Mouse (Mus musculus) bone marrow macrophage, adult 2 months (primary cell): ENCODE measurements around the gene Gpr137. TPM values are rescaled to one million over a fixed set of nuclear protein-coding genes. Genes with fewer than 3 reads are reported as not detected.

Experiments used
- H3K27ac ChIP-seq: 2 replicates; pipeline ENCODE4 v1.5.1; 2012; ENCODE audit warnings: low read depth, low read length; ENCODE audit not compliant: insufficient read depth
- H3K4me1 ChIP-seq: 2 replicates; pipeline ENCODE4 v1.6.1; 2012; ENCODE audit warnings: low read length; ENCODE audit not compliant: control insufficient read depth, insufficient read depth
- H3K4me3 ChIP-seq: 2 replicates; pipeline ENCODE4 v1.5.1; 2012; ENCODE audit warnings: mild to moderate bottlenecking, low read length, moderate library complexity; ENCODE audit not compliant: insufficient read depth
- CTCF ChIP-seq: IDR thresholded peaks from 2 replicates; pipeline ENCODE4 v1.5.1; 2012; ENCODE audit warnings: low read depth, mild to moderate bottlenecking, low read length, moderate library complexity
- POLR2A ChIP-seq: IDR thresholded peaks from 2 replicates; pipeline ENCODE4 v1.6.1; 2012; ENCODE audit warnings: mild to moderate bottlenecking, low read depth, low read length, borderline replicate concordance
- polyA plus RNA-seq: library from polyadenylated mRNA; stranded (reverse); fragments of >200 nt; gene quantifications from 2 replicates; pipeline ENCODE4 v1.2.4, GENCODE M21; 2012; ENCODE audit not compliant: missing spikeins, insufficient read depth, insufficient read length

The Gpr137 gene
- polyA plus RNA-seq, 1 experiment, result 31.6 TPM

- Histone ChIP-seq H3K27ac (no peak overlapping the region), H3K4me3 (no peak overlapping the region), H3K4me1 (peaks cover 3% of the 10 kb centered on the region; the same call in 1 of the 2 replicates)
- TF ChIP-seq CTCF (no peak), POLR2A (no peak)
Observed at GRCm38 (mm10) chr19:6931002-6931401, 11.3 kb downstream of the Gpr137 start.

GRCm38 (mm10) chr19:6928080-6928479 is 14.2 kb downstream of the Gpr137 start:
- TF ChIP-seq CTCF, result no peak
- Histone ChIP-seq H3K4me3 (no peak overlapping the region), H3K4me1 (peaks cover 7% of the 10 kb centered on the region; the same call in 1 of the 2 replicates), H3K27ac (no peak overlapping the region)

GRCm38 (mm10) chr19:6926559-6927255 is 15.6 kb downstream of the Gpr137 start:
- no peak for TF ChIP-seq POLR2A
- TF ChIP-seq CTCF, result no peak
- H3K4me1 ChIP-seq, result peaks cover 13% of the 10 kb centered on the region
- H3K27ac ChIP-seq, result no peak overlapping the region
- no peak overlapping the region for H3K4me3 ChIP-seq

GRCm38 (mm10) chr19:6925611-6926329 is 16.5 kb downstream of the Gpr137 start:
- TF ChIP-seq CTCF (no peak), POLR2A (no peak)
- Histone ChIP-seq H3K4me1 (peaks cover 13% of the 10 kb centered on the region), H3K27ac (no peak overlapping the region), H3K4me3 (no peak overlapping the region)

- peaks cover 14% of the 10 kb centered on the region for H3K4me1 ChIP-seq
- no peak within 1 kb of the TSS for H3K27ac ChIP-seq
- peak within 1 kb of the TSS; percentile 15 for H3K4me3 ChIP-seq
- TF ChIP-seq POLR2A (no peak), CTCF (no peak)
Observed at GRCm38 (mm10) chr19:6925307-6925573, 17.0 kb downstream of the Gpr137 start, which contains the start of gene Catsperz. Catsperz (minus strand) TSS chr19:6925380.

- Histone ChIP-seq H3K4me1 (peaks cover 19% of the 10 kb centered on the region), H3K27ac (no peak overlapping the region), H3K4me3 (peak overlapping the region; percentile 15)
- TF ChIP-seq POLR2A (no peak), CTCF (peak; percentile 69)
Observed at GRCm38 (mm10) chr19:6924461-6925306, 17.6 kb downstream of the Gpr137 start.

GRCm38 (mm10) chr19:6922901-6923735 is 19.2 kb downstream of the Gpr137 start:
- no peak for TF ChIP-seq CTCF
- TF ChIP-seq POLR2A, result no peak
- Histone ChIP-seq H3K4me3 (peak overlapping the region; percentile 67), H3K4me1 (peaks cover 19% of the 10 kb centered on the region), H3K27ac (no peak overlapping the region)

GRCm38 (mm10) chr19:6921647-6922567 is 20.4 kb downstream of the Gpr137 start, which contains the start of gene Esrra:
Esrra (minus strand) TSS chr19:6921813.
- H3K4me3 ChIP-seq, result peak within 1 kb of the TSS; percentile 88
- H3K27ac ChIP-seq, result peak within 1 kb of the TSS; percentile 81
- peaks cover 18% of the 10 kb centered on the region for H3K4me1 ChIP-seq
- TF ChIP-seq CTCF (no peak), POLR2A (no peak)
